Mouse (Mus musculus): ENCODE data around the gene Hist1h3i.

Gene Hist1h3i

DNA sequence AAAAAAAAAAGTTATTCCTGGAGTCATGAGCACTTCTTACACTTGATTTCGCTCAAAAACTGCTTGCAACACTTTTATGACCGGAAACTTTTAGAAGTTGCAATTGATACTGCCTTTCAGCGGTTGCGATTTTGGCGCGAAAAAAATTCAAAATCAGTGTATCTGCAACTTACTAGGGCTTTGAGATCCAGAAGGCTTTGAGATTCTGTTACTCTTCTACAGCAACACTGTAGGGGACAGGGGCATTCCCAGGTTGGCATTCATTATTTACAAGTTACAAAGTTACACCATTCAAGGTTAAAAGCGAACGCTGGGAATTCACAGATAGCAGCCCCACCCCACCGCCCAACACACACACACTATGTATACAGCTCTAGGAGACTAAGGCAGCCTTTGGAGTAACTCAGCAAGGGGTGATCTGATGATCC is 578 bp upstream of the Hist1h3i start:
- peak; percentile 48 for DNase-seq (ENCODE audit: extremely low read depth, insufficient read length, low spot score)

DNA sequence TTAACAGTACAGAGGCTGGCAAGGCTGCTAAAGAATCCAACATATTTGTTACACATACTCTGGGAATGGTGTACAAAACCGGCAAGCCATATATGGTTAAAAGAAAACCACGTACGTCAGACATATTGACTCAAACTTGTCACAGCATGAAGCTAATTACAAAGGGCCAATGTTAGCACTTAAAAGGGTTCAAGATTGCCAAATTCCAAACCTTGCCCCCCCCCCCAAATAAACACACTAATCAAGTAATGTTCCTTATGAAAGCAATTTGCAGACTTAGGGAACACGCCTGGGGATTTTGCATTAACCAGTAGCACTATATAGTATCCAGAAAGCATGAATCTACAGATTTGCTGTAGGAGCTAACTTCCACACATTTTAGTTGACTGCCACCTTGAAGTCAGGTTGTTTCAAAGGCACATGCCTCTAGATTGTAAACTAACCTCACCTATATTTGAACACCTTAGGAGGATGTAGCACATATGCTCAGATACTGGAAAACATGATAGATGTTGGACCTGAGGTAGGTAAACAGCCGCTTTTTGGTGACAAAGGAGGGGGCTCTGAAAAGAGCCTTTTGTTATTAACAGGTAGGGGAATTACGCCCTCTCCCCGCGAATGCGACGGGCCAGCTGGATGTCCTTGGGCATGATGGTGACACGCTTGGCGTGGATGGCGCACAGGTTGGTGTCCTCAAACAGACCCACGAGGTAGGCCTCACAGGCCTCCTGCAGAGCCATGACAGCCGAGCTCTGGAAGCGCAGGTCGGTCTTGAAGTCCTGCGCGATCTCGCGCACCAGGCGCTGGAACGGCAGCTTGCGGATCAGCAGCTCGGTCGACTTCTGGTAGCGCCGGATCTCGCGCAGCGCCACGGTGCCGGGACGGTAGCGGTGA is 562 bp downstream of the Hist1h3i start:
- DNase-seq (ENCODE audit: extremely low read depth, insufficient read length, low spot score): peak; percentile 85

DNA sequence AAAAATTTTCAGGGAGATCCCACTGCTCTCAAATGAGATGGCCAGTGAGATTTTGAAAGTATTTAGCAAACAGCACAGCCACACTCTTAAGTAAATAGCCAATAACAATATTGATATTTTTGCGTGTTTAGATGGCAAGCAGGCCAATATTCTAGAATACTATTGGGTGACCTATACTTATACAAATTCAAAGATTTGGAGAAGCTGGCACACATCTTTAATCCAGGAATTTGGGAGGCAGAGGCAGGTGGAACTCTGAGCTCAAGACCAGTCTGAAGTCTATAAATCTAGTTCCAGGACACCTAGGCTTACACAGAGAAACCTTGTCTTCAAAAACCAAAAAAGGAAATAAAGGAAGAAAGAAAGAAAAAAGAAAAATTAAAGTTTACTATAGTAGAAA is 1.5 kb downstream of the Hist1h3i start:
- DNase-seq (ENCODE audit: extremely low read depth, insufficient read length, low spot score): peak; percentile 29

DNA sequence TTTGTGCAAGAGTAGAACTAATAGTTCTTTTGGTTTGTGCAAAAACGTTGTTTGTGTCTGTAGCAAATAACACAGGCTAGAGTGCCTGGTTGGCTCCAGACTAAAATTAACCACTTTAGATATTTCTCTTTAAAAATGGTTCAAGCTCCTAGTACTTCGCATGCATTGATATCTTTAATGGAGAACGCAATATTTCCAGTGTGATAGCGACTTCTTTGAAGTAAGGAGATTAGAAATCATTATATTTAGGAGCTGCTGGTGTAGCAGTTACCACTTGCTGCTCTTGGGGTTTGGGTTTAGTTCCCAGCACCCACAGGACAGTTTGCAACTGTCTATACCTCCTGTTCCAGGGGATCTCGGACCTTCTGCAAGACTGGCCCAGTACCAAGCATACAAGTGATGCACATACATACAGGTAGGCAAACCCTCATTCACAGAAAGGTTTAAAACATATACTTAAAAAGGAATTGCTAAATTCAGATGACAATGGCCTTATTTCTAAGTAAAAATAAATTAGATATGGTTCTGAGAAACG is 2.1 kb downstream of the Hist1h3i start:
- peak; percentile 28 for DNase-seq (ENCODE audit: extremely low read depth, insufficient read length, low spot score)

DNA sequence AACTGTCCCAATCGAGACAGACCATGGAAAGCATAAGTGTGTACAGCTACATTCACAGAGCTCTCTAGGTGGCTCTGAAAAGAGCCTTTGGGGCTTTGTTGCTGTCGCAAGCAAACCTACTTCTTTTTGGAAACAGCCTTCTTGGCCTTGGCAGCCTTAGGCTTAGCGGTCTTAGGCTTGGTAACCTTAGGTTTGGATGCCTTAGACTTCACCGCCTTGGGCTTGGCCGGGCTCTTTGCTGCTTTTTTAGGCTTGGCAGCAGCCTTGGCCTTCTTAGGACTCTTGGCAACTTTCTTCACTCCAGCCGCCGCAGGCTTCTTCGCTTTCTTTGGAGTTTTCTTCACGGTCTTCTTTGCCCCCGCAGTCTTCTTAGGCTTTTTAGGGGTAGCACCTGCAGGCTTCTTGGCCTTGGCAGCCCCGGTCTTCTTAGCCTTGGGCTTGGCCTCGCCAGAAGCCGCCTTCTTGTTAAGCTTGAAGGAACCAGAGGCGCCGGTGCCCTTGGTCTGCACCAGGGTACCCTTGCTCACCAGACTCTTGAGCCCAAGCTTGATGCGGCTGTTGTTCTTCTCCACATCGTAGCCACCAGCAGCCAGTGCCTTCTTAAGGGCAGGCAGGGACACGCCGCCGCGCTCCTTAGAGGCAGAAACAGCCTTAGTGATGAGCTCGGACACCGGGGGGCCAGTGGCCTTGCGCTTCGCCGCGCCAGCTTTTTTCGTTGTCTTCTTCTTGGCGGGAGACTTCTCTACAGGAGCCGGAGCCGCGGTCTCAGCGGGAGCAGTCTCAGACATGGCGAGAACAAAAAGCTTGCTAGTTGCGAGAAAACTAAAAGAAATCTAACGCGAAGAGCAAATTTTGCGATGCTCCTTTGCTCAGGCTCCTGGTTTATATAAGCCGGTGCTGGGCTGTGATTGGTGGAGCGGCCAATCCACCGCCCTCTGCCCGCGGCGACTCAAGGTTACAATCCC is 3.1 kb downstream of the Hist1h3i start, which contains the start of gene Hist1h1b:
Hist1h1b (minus strand) TSS at position 859 of the 965 bp plus-strand sequence.
- peak; percentile 94 for DNase-seq (ENCODE audit: extremely low read depth, insufficient read length, low spot score)

DNA sequence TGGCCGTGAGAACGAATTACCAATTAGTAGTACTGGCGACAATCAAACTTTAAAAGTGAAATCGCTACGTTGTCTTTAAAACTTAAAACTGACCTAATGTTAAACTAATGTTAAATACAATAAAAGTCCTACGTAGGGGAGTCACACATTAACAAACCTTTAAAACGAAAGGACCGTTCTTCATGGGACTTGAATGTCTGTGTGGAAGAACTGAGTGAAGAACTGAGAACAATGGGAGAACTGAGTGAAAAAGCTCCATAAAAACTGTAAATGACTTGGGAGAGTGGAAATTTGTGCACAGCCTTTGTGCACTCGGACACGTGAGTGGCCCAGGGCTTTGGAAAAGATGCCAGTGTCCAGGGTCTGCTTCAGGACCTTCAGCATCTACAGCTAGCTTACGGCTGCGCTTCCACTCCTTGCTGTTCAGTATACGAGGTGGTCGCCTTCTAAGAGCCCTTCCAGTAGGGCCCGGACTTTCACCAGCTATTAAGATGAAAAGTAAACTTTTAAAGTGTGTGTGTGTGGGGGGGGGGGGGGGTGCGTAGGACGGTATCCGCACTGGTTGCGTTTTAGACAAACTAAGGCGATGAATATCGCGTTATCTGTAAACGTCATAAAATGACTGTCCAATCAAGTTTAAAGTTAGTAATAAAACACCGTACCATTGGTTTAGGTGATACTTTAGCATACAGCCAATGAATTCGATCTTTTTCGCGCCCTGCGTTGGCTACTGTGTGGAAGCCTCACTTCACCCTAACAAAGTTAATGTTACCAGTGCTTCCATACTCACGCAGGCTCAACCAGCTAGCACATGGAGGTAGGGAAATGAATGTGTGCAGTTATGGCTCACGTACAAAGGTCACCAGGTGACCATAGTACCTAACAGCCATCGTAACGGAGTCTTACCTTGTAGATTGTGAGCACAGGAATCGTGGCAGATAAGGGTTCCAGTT is 4.1 kb downstream of the Hist1h3i start:
- peak; percentile 66 for DNase-seq (ENCODE audit: extremely low read depth, insufficient read length, low spot score)

DNA sequence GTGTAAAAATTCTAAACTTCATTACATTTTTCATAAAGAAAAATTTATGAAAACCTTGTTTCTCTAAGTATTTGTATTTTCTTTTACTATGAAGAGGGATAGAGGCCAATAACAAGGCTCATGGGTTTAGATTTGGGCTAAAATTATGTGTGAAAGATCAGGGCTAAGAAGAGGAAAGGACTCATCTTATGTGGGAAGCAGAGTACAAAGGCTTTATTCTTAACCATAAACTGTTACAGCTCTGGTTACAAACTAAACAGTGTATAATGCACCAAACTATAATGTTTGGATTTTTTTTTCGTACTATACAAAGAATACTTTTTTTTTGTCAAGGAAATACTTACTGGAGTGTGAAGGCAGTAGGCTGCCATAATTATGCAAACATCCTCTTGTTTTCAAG is 27.5 kb downstream of the Hist1h3i start:
- no peak for DNase-seq (ENCODE audit: extremely low read depth, insufficient read length, low spot score)

DNA sequence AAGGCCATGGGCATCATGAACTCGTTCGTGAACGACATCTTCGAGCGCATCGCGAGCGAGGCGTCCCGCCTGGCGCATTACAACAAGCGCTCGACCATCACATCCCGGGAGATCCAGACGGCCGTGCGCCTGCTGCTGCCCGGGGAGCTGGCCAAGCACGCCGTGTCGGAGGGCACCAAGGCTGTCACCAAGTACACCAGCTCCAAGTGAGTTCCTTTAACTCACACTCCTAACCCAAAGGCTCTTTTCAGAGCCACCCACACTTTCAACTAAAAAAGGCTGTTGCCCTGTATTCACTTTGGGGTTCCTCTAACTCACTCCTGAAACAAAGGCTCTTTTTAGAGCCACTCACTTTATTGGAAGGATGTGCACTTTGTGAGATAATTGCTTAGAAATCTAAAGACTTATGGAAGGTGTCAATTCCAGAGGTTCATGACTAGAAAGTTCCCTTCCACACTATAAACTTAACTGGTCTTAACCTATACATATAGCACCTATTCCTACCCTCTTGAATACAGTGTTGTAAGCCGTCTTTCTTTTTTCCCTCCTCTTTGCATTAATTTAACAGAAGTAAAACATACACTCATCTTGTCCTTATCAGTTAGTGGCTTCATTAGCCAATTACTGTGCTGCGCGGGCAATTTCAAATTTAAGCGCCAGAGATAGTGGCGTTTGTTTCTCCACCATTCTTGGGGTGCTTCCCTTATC is 28.7 kb downstream of the Hist1h3i start:
- peak; percentile 72 for DNase-seq (ENCODE audit: extremely low read depth, insufficient read length, low spot score)

DNA sequence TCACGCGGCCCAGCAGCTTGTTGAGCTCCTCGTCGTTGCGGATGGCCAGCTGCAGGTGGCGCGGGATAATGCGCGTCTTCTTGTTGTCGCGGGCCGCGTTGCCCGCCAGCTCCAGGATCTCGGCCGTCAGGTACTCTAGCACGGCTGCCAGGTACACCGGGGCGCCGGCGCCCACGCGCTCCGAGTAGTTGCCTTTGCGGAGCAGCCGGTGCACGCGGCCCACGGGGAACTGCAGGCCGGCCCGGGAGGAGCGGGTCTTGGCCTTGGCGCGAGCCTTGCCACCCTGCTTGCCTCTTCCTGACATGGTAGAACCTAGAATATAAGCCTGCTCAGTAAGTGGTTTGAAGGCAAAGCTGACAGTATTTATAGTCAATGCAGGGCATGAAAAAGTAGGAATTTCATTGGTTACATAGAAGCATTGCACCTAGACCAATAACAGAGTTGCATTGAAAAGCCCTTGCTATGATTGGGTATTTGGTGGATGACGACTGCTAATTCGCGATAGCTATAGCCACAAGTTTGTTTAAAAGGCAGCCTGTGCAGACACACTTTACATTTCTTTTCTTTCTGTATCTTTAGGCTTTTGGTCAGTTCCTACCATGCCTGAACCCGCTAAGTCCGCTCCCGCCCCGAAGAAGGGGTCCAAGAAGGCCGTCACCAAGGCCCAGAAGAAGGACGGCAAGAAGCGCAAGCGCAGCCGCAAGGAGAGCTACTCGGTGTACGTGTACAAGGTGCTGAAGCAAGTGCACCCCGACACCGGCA is 29.5 kb downstream of the Hist1h3i start, which contains the start of the genes Hist1h2ak and Hist1h2bn:
Hist1h2ak (minus strand) TSS at position 304 of the 762 bp plus-strand sequence.
Hist1h2bn (plus strand) TSS at position 600 of the 762 bp plus-strand sequence.
- peak; percentile 95 for DNase-seq (ENCODE audit: extremely low read depth, insufficient read length, low spot score)

DNA sequence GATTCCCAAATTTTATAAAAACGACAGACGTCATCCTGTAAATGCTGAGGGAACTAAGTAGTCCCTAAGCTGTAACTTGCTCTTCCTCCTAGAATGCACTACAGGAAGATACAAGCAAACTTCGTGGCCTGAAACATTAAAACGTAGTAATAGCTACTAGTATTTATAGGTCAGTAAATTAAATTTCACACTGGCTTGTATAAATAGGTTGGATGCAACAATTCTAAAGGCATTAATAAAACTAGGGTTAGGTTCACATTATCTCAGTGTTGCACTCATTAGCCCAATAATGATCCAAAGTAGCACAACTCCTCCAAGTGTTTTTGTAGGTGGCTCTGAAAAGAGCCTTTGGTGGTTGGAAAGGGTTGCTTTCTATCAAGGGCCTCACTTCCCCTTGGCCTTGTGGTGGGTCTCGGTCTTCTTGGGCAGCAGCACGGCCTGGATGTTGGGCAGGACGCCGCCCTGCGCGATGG is 30.1 kb downstream of the Hist1h3i start:
- DNase-seq (ENCODE audit: extremely low read depth, insufficient read length, low spot score): no peak

DNA sequence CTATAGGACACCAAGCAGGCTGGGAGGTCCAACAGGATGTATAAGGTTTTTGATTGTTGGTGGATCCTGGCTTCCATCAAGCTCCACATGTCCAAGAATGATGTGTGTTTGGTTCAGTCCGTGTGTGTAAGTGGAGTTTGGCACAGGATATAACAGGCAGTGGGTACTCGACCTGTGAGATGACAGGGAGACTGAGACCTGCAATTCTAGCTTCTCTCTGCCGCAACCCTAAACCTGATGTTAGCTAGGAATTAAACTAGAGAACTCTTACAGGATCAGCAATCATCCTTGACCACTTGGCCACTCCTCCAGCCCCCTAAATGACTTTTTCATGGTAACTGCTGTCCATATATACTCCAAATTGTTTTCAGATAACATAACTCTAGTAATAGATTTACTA is 30.8 kb downstream of the Hist1h3i start:
- DNase-seq (ENCODE audit: extremely low read depth, insufficient read length, low spot score): peak; percentile 51

DNA sequence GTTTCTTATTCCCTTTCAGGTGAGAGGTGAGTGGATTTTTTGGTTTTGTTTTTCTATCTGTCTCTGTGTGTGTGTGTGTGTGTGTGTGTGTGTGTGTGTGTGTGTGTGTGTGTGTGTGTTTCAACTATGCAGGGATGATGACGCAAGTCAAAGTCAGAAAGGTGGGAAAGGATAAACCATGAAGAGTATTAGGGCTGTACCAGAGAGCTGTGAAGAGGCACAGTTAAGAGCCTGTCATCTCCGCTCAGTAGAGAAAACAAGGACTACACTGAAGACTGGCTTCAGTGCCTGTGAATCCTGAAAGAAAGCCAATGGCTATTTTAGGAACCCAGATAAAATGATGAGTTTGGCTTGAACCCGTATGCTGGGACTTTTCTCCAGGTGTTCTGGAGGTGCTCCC is 31.3 kb downstream of the Hist1h3i start:
- peak; percentile 46 for DNase-seq (ENCODE audit: extremely low read depth, insufficient read length, low spot score)

DNA sequence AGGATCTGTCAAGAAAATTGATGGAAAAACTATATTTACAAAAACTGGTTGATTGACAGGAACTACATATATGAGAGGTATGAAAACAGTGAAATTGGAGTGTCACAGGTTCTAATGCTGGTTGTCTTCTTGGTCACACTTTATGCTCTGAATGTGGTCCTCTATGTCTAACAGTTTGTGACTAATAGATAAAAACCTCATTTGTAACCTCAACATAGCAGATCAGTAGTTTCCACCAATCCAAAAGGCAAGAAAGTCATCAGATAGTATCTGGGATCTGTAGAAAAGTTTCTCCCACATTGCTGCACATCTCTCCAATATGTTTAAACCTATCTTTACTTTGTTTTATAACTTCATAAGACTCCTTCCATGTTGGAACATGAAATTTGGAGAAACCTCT is 31.8 kb downstream of the Hist1h3i start:
- DNase-seq (ENCODE audit: extremely low read depth, insufficient read length, low spot score): peak; percentile 37

DNA sequence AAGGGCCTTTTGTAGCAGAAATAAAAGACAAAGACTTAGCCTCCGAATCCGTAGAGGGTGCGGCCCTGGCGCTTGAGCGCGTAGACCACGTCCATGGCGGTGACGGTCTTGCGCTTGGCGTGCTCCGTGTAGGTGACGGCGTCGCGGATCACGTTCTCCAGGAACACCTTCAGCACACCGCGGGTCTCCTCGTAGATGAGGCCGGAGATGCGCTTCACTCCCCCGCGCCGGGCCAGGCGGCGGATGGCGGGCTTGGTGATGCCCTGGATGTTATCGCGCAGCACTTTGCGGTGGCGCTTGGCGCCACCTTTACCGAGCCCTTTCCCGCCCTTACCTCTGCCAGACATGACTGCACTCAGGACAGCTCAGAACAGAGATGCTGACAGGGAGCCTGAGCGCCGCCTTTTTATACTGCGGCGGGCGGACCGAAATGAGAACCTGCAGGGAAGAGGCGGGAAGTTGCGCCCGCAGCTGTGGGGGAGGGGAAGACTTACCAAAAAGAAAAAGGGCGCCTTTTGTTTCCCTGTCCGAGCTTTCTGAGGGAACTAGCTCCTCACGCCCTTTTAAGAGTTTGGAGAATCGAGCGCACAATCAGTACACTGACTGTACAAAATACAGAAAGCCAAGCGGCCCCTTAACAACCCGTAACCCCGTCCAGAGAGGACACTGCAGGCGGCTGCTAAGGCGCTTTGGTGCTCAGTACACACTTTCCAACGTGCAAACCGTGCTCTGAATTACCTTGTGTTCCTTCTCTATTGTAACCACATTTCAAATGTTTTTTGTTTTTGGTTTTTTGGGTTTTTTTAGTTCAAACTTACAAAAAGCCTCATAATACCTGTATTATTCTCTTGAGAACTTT is 32.8 kb downstream of the Hist1h3i start, which contains the start of gene Hist1h4k:
Hist1h4k (minus strand) TSS at position 347 of the 859 bp plus-strand sequence.
- peak; percentile 94 for DNase-seq (ENCODE audit: extremely low read depth, insufficient read length, low spot score)

DNA sequence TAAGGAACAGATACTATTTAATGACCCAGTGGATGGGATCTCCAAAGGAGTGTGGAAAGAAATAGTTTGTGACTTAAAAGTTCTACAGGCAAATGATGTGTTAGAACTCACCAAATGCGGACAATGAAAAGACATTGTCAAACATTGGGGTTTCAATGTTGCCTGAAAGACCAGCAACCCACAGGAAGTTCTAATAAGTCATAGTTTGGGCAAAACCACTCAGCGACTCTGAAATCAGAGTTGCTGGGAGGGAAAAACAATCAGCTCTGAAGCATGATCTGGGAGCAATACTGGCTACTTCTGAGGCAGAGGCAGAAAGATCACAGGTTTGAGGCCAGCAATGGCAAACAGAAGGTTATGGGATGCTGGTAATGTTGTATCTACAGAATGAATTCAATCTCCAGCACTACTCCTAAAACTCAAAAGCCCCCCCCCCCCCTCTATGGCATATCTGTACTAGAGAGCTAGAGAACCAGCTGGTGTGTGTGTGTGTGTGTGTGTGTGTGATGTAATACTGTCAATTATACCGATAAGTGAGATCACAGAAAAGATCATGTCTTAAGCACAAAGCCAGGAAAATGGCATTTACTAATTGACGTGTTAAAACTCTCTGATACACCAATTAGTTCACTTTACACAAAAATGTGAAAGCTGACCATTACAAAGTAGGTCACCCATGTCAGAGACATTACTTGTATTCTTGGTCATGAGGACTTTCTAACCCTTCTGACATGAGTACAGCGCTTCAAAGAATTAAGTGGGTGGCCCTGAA is 33.6 kb downstream of the Hist1h3i start:
- no peak for DNase-seq (ENCODE audit: extremely low read depth, insufficient read length, low spot score)

DNA sequence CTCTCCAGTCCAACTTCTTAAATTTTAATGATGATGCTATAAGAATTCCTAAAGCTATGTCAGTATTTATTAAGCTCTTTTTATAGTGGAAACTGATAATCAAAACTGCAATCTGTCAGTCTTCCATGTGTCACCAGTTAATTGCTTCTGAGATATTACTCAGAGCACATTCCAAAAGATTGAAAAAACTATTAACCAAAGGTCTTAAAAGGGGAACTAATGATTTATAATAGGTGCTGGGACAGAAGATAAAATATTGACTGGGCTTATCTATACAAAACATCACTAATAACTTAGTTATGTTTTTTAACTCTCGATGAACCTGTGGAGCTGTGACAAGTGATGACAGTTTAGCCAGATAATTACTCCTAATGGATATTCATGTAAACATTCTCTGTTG is 38.2 kb downstream of the Hist1h3i start:
- no peak for DNase-seq (ENCODE audit: extremely low read depth, insufficient read length, low spot score)
